Mouse (Mus musculus) MEL (cell line): ENCODE results near the gene Pipox.

Source experiments
- CHD2 ChIP-seq: IDR thresholded peaks from 2 replicates; pipeline ENCODE4 v1.6.1; 2011; ENCODE audit warnings: low read length, improper control_type of control experiment
- CTCF ChIP-seq, 3 experiments: IDR thresholded peaks in 2 of 3; conservative IDR thresholded peaks in 1 of 3; 2 replicates each; pipeline ENCODE4 v1.5.1; 2011 to 2012; ENCODE audit warnings: low read length in 3 of 3, low read depth in 2 of 3, mild to moderate bottlenecking in 2 of 3, improper control_type of control experiment in 1 of 3, inconsistent platforms in 1 of 3, mixed read lengths in 1 of 3, moderate library complexity in 1 of 3; ENCODE audit not compliant: control insufficient read depth in 1 of 3, insufficient read depth in 1 of 3, poor library complexity in 1 of 3, severe bottlenecking in 1 of 3
- ETS1 ChIP-seq: IDR thresholded peaks from 2 replicates; pipeline ENCODE4 v1.6.1; 2012; ENCODE audit warnings: low read depth, mild to moderate bottlenecking, inconsistent platforms, low read length, improper control_type of control experiment, moderate library complexity
- GABPA ChIP-seq: IDR thresholded peaks from 2 replicates; pipeline ENCODE4 v1.6.1; 2012; ENCODE audit warnings: low read depth, mild to moderate bottlenecking, inconsistent platforms, low read length, improper control_type of control experiment, moderate library complexity
- GATA1 ChIP-seq: IDR thresholded peaks from 2 replicates; pipeline ENCODE4 v1.6.1; 2011; ENCODE audit warnings: low read depth, low read length, improper control_type of control experiment
- MAZ ChIP-seq: IDR thresholded peaks from 2 replicates; pipeline ENCODE4 v1.6.1; 2012; ENCODE audit warnings: low read depth, mild to moderate bottlenecking, inconsistent platforms, low read length, improper control_type of control experiment
- MYC ChIP-seq: IDR thresholded peaks from 2 replicates; pipeline ENCODE4 v1.6.1; 2011; ENCODE audit warnings: low read depth, mild to moderate bottlenecking, low read length, improper control_type of control experiment, moderate library complexity
- POLR2A ChIP-seq, 2 experiments: IDR thresholded peaks; 2 replicates each; pipeline ENCODE4 v1.6.1; 2011 to 2012; ENCODE audit warnings: low read length in 2 of 2, mild to moderate bottlenecking in 2 of 2, control low read depth in 1 of 2, improper control_type of control experiment in 1 of 2, low read depth in 1 of 2, moderate library complexity in 1 of 2; ENCODE audit not compliant: control insufficient read depth in 1 of 2, insufficient read depth in 1 of 2, poor library complexity in 1 of 2
- RCOR1 ChIP-seq: IDR thresholded peaks from 2 replicates; pipeline ENCODE4 v1.6.1; 2012; ENCODE audit warnings: low read depth, mild to moderate bottlenecking, inconsistent platforms, low read length, improper control_type of control experiment
- UBTF ChIP-seq: IDR thresholded peaks from 2 replicates; pipeline ENCODE4 v1.6.1; 2012; ENCODE audit warnings: low read depth, mild to moderate bottlenecking, inconsistent platforms, low read length, improper control_type of control experiment, moderate library complexity, borderline replicate concordance; ENCODE audit not compliant: insufficient read depth
- USF2 ChIP-seq, 2 experiments: IDR thresholded peaks; 2 replicates each; pipeline ENCODE4 v1.6.1; 2011 to 2012; ENCODE audit warnings: improper control_type of control experiment in 2 of 2, low read length in 2 of 2, borderline replicate concordance in 1 of 2, inconsistent platforms in 1 of 2, low read depth in 1 of 2, mild to moderate bottlenecking in 1 of 2; ENCODE audit not compliant: insufficient read depth in 1 of 2

- TF ChIP-seq USF2 (IDR thresholded peaks at IDR 0.05; ENCODE audit: borderline replicate concordance in 1 of 2, insufficient read depth in 1 of 2, low read depth in 1 of 2, low read length in 2 of 2) (no peak), RCOR1 (no peak), GABPA (no peak), CTCF (IDR thresholded peaks at IDR 0.05 in 2 of 3, conservative IDR thresholded peaks at IDR 0.05 in 1 of 3; ENCODE audit: control insufficient read depth in 1 of 3, insufficient read depth in 1 of 3, low read depth in 2 of 3, low read length in 3 of 3, poor library complexity in 1 of 3, severe bottlenecking in 1 of 3) (no peak), CHD2 (no peak), MYC (no peak), UBTF (no peak), POLR2A (IDR thresholded peaks at IDR 0.05; ENCODE audit: control insufficient read depth in 1 of 2, insufficient read depth in 1 of 2, low read depth in 1 of 2, low read length in 2 of 2, poor library complexity in 1 of 2) (no peak), MAZ (no peak), ETS1 (no peak), GATA1 (no peak)
Observed at GRCm38 (mm10) chr11:77837856-77838255, 56.0 kb downstream of the Pipox start.
